Mouse (Mus musculus) hematopoietic multipotent progenitor cell, adult 10-12 weeks (in vitro differentiated cells): Measurements from ENCODE around the gene Dars. TPM values are rescaled to one million over a fixed set of nuclear protein-coding genes. Genes with fewer than 3 reads are reported as not detected.

ENCODE experiments used
- polyA plus RNA-seq: library from polyadenylated mRNA; stranded (reverse); fragments of >175 nt; gene quantifications from 2 replicates; pipeline ENCODE4 v1.2.3, GENCODE M21; 2012; ENCODE audit warnings: low replicate concordance

The Dars gene
- polyA plus RNA-seq, result 46.8 and 56.1 TPM in 2 replicates

GRCm38 (mm10) chr1:128416584-128417532 lies at the start of gene Dars:
Gene Dars, minus strand, starts transcription at chr1:128417368.

GRCm38 (mm10) chr1:128359554-128360376 lies 57.4 kb downstream of the Dars start, which contains the start of gene Mcm6:
Gene Mcm6, minus strand, starts transcription at chr1:128359664.

GRCm38 (mm10) chr1:128328218-128328617 lies 89.0 kb downstream of the Dars start, which contains the start of gene Lct:
Gene Lct, minus strand, starts transcription at chr1:128328318.

Other genes starting within 250 kb of the Dars start
- 18.9 and 26.3 TPM in 2 replicates for gene Ubxn4, start 173.4 kb downstream of the Dars start, polyA plus RNA-seq
- not detected in 2 replicates for gene Lct, start 89.0 kb downstream of the Dars start, polyA plus RNA-seq
- gene Mcm6, start 57.7 kb downstream of the Dars start, polyA plus RNA-seq, result 6.5 and 8.1 TPM in 2 replicates
- 9.6 and 17.5 TPM in 2 replicates for gene Cxcr4, start 174.9 kb upstream of the Dars start, polyA plus RNA-seq